Mouse (Mus musculus) limb, embryonic 14.5 days (tissue): ENCODE measurements around the gene Nab2. TPM values are rescaled to one million over a fixed set of nuclear protein-coding genes. Genes with fewer than 3 reads are reported as not detected.

ENCODE experiments used
- ATAC-seq: fragments of 200-750 bp; cut with Nextera tagmentation; 2 replicates; pipeline ENCODE4 v1.8.0; 2017; ENCODE audit warnings: low read depth, moderate number of reproducible peaks, moderate TSS enrichment; ENCODE audit not compliant: low FRiP score
- DNase-seq: peaks from one replicate; pipeline ENCODE4 v3.0.0-alpha.2; 2015; ENCODE audit warnings: low spot score
- H3K27ac ChIP-seq: fragments of 300-500 bp; sonication (generic); replicated peaks from 2 replicates; pipeline ENCODE4 v1.5.1; 2014; ENCODE audit warnings: low read depth, mild to moderate bottlenecking, low read length, moderate library complexity, mixed read lengths
- H3K27me3 ChIP-seq: fragments of 300-500 bp; sonication (generic); 2 replicates; pipeline ENCODE4 v1.6.1; 2014; ENCODE audit warnings: low read length, mixed read lengths; ENCODE audit not compliant: control insufficient read depth, insufficient read depth
- H3K36me3 ChIP-seq: fragments of 300-500 bp; sonication (generic); 2 replicates; pipeline ENCODE4 v1.6.1; 2014; ENCODE audit warnings: mild to moderate bottlenecking, low read length, moderate library complexity, mixed read lengths; ENCODE audit not compliant: control insufficient read depth, insufficient read depth
- H3K4me1 ChIP-seq: fragments of 300-500 bp; sonication (generic); 2 replicates; pipeline ENCODE4 v1.6.1; 2014; ENCODE audit warnings: antibody characterized with exemption, low read length, mixed read lengths; ENCODE audit not compliant: control insufficient read depth, insufficient read depth
- H3K4me2 ChIP-seq: fragments of 300-500 bp; sonication (generic); replicated peaks from 2 replicates; pipeline ENCODE4 v1.6.1; 2014; ENCODE audit warnings: low read depth, mild to moderate bottlenecking, low read length, moderate library complexity; ENCODE audit not compliant: severe bottlenecking
- H3K4me3 ChIP-seq: fragments of 300-500 bp; sonication (generic); replicated peaks from 2 replicates; pipeline ENCODE4 v1.5.1; 2014; ENCODE audit warnings: low read length
- H3K9ac ChIP-seq: fragments of 300-500 bp; sonication (generic); 2 replicates; pipeline ENCODE4 v1.6.1; 2014; ENCODE audit warnings: mild to moderate bottlenecking, low read depth, low read length, moderate library complexity; ENCODE audit not compliant: severe bottlenecking
- H3K9me3 ChIP-seq: fragments of 300-500 bp; sonication (generic); 2 replicates; pipeline ENCODE4 v1.6.1; 2016; ENCODE audit warnings: low read length; ENCODE audit not compliant: control insufficient read depth
- POLR2A ChIP-seq: fragments of 200-500 bp; IDR thresholded peaks from 2 replicates; pipeline ENCODE4 v1.8.0; 2012; ENCODE audit warnings: inconsistent platforms, mild to moderate bottlenecking, moderate library complexity, borderline replicate concordance; ENCODE audit not compliant: insufficient read depth, insufficient read length; ENCODE audit errors: extremely low read depth
- WGBS: fragments of 180-500 bp; shearing (Covaris S2); extraction: QIAGEN DNeasy Blood & Tissue Kit; methylation state at CpG from one replicate; pipeline ENCODE4 v1.1.7; 2014; 5-methylcytosine and 5-hydroxymethylcytosine counted together
- polyA plus RNA-seq, 2 experiments: library from polyadenylated mRNA; depleted of rRNA in 1 of 2; stranded (reverse) in 1 of 2; unstranded in 1 of 2; fragments of >200 nt; fragmentation: Nextera tagmentation in 1 of 2; extraction: Ambion mirVana in 1 of 2; gene quantifications; 2 replicates each; pipeline versions ENCODE4 v1.2.1 to v1.2.3; 2012 to 2014

The Nab2 gene
- polyA plus RNA-seq (2012; rRNA removed) (64.5 and 68.3 TPM in 2 replicates), polyA plus RNA-seq (2014; fragmentation: Nextera tagmentation; extraction: Ambion mirVana) (16.4 and 19.9 TPM in 2 replicates)

- Histone ChIP-seq H3K27ac (peak within 1 kb of the TSS; percentile 98), H3K4me1 (peaks cover 36% of the 10 kb centered on the region), H3K9me3 (no peaks in the 10 kb centered on the region), H3K4me3 (peak within 1 kb of the TSS; percentile 55), H3K36me3 (peaks cover 16% of the 10 kb centered on the region), H3K4me2 (peak within 1 kb of the TSS; percentile 54), H3K9ac (peak within 1 kb of the TSS; percentile 79), H3K27me3 (no peaks in the 10 kb centered on the region)
- ATAC-seq: peak; percentile 32
- DNase-seq: peak; percentile 82
- WGBS: under 1% methylated on average over 39 of the region's 40 CpGs
- peak; percentile 55; the same call in 1 of the 2 replicates for TF ChIP-seq POLR2A
Measured at GRCm38 (mm10) chr10:127668093-127669050, at the start of gene Nab2. Gene Nab2 (minus strand): TSS chr10:127668568.

GRCm38 (mm10) chr10:127712736-127713135, 44.4 kb upstream of the Nab2 start:
- Histone ChIP-seq H3K27ac (no peak overlapping the region), H3K4me3 (no peak overlapping the region), H3K36me3 (no peaks in the 10 kb centered on the region), H3K9ac (no peak overlapping the region), H3K27me3 (no peaks in the 10 kb centered on the region), H3K4me1 (no peaks in the 10 kb centered on the region; the same call in 1 of the 2 replicates), H3K9me3 (no peaks in the 10 kb centered on the region), H3K4me2 (no peak overlapping the region)
- ATAC-seq (no peak), DNase-seq (no peak)
- 49% methylated on average over 6 of the region's 6 CpGs for WGBS
- TF ChIP-seq POLR2A: no peak

GRCm38 (mm10) chr10:127710331-127710730, 42.0 kb upstream of the Nab2 start:
- WGBS: 80% methylated on average over 13 of the region's 13 CpGs
- DNase-seq: no peak
- H3K4me3 ChIP-seq: no peak overlapping the region
- no peak overlapping the region for H3K4me2 ChIP-seq
- no peaks in the 10 kb centered on the region for H3K9me3 ChIP-seq
- no peak overlapping the region for H3K27ac ChIP-seq
- H3K27me3 ChIP-seq: no peaks in the 10 kb centered on the region
- no peak overlapping the region for H3K9ac ChIP-seq
- no peaks in the 10 kb centered on the region; the same call in 1 of the 2 replicates for H3K4me1 ChIP-seq
- no peak for TF ChIP-seq POLR2A
- no peaks in the 10 kb centered on the region for H3K36me3 ChIP-seq
- no peak for ATAC-seq

GRCm38 (mm10) chr10:127708850-127709370, 40.5 kb upstream of the Nab2 start:
- Histone ChIP-seq H3K36me3 (no peaks in the 10 kb centered on the region), H3K27me3 (no peaks in the 10 kb centered on the region), H3K9me3 (no peaks in the 10 kb centered on the region), H3K4me1 (no peaks in the 10 kb centered on the region; the same call in 1 of the 2 replicates), H3K27ac (no peak overlapping the region), H3K4me2 (no peak overlapping the region), H3K4me3 (no peak overlapping the region), H3K9ac (no peak overlapping the region)
- ATAC-seq: no peak
- 83% methylated on average over 3 of the region's 3 CpGs for WGBS
- no peak for DNase-seq
- TF ChIP-seq POLR2A: no peak

- Histone ChIP-seq H3K4me1 (no peaks in the 10 kb centered on the region), H3K4me3 (no peak overlapping the region), H3K27me3 (no peaks in the 10 kb centered on the region), H3K9ac (no peak overlapping the region), H3K9me3 (no peaks in the 10 kb centered on the region), H3K4me2 (no peak overlapping the region), H3K27ac (no peak overlapping the region), H3K36me3 (no peaks in the 10 kb centered on the region)
- no peak for DNase-seq
- TF ChIP-seq POLR2A: no peak
- ATAC-seq: no peak
- 78% methylated on average over 7 of the region's 7 CpGs for WGBS
Measured at GRCm38 (mm10) chr10:127707721-127708120, 39.4 kb upstream of the Nab2 start.
